Mouse (Mus musculus) heart, postnatal 0 days (tissue): ENCODE measurements at regions not wholly inside any gene's neighbourhood (a gene's known extent, or its start where the extent isn't known, plus 50 kb on each side); places are given as distances from the start of the nearest gene placed in this dataset.
A peak's percentile ranks its signal among the peaks of the same experiment; 100 is the strongest.

ENCODE experiments used
- ATAC-seq: fragments of 200-750 bp; cut with Nextera tagmentation; 2 replicates; pipeline ENCODE4 v1.8.0; 2017; ENCODE audit warnings: low read depth, moderate number of reproducible peaks, moderate library complexity; ENCODE audit not compliant: insufficient read depth
- DNase-seq: peaks from one replicate; pipeline ENCODE4 v3.0.0-alpha.2; 2016; ENCODE audit warnings: low spot score
- H3K27ac ChIP-seq: fragments of 300-500 bp; sonication (generic); 2 replicates; pipeline ENCODE4 v1.5.1; 2014; ENCODE audit warnings: low read depth, mild to moderate bottlenecking
- H3K27me3 ChIP-seq: fragments of 300-500 bp; sonication (generic); 2 replicates; pipeline ENCODE4 v1.6.1; 2014; ENCODE audit warnings: low read length, mixed read lengths; ENCODE audit not compliant: control insufficient read depth, insufficient read depth
- H3K36me3 ChIP-seq: fragments of 300-500 bp; sonication (generic); replicated peaks from 2 replicates; pipeline ENCODE4 v1.6.1; 2014; ENCODE audit warnings: low read length, mixed read lengths; ENCODE audit not compliant: control insufficient read depth, insufficient read depth
- H3K4me1 ChIP-seq: fragments of 300-500 bp; sonication (generic); 2 replicates; pipeline ENCODE4 v1.6.1; 2014; ENCODE audit warnings: antibody characterized with exemption; ENCODE audit not compliant: control insufficient read depth, insufficient read depth
- H3K4me2 ChIP-seq: fragments of 300-500 bp; sonication (generic); 2 replicates; pipeline ENCODE4 v1.6.1; 2014; ENCODE audit warnings: low read depth, mild to moderate bottlenecking, low read length, moderate library complexity
- H3K4me3 ChIP-seq: fragments of 300-500 bp; sonication (generic); 2 replicates; pipeline ENCODE4 v1.5.1; 2014; ENCODE audit warnings: low read depth, low read length
- H3K9ac ChIP-seq: fragments of 300-500 bp; sonication (generic); replicated peaks from 2 replicates; pipeline ENCODE4 v1.6.1; 2014; ENCODE audit warnings: low read depth, low read length, mixed read lengths
- H3K9me3 ChIP-seq: fragments of 300-500 bp; sonication (generic); replicated peaks from 2 replicates; pipeline ENCODE4 v1.6.1; 2016; ENCODE audit warnings: low read length; ENCODE audit not compliant: control insufficient read depth
- CTCF ChIP-seq: IDR thresholded peaks from 2 replicates; pipeline ENCODE4 v1.5.1; 2016; ENCODE audit warnings: antibody characterized with exemption, control low read depth, low read depth
- EP300 ChIP-seq: IDR thresholded peaks from 2 replicates; pipeline ENCODE4 v1.6.1; 2016; ENCODE audit warnings: antibody characterized with exemption, low read depth
- WGBS: fragments of 180-500 bp; shearing (Covaris S2); extraction: QIAGEN DNeasy Blood & Tissue Kit; methylation state at CpG from one replicate; pipeline ENCODE4 v1.1.7; 2014; 5-methylcytosine and 5-hydroxymethylcytosine counted together

DNA sequence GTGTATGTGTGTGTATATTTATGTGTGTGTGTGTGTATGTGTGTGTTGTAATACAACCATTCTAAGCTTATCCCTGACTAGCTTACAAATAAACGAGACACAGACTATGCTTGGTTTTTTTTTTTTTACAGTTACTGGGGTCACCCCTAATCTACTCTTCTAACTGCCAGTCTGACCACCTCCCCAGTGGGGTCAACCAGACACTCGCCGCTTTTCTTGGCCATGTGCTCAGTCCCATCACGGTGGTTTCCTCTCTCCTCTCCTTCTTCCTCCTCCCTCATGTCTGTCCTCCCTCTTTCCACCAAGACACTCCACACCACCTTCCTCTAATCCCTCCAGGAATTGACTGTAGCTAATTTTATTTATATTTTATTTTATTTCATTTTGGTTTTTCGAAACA, 155.0 kb upstream of the Jmjd1c start:
- no peak for ATAC-seq
- Histone ChIP-seq H3K4me2 (no peak overlapping the region), H3K9me3 (no peaks in the 10 kb centered on the region), H3K27ac (no peak overlapping the region), H3K9ac (no peak overlapping the region), H3K27me3 (no peaks in the 10 kb centered on the region), H3K36me3 (no peaks in the 10 kb centered on the region), H3K4me3 (no peak overlapping the region), H3K4me1 (no peaks in the 10 kb centered on the region)
- DNase-seq: no peak
- TF ChIP-seq CTCF: no peak
- TF ChIP-seq EP300: no peak
- 71% methylated on average over 5 of the region's 5 CpGs for WGBS

DNA sequence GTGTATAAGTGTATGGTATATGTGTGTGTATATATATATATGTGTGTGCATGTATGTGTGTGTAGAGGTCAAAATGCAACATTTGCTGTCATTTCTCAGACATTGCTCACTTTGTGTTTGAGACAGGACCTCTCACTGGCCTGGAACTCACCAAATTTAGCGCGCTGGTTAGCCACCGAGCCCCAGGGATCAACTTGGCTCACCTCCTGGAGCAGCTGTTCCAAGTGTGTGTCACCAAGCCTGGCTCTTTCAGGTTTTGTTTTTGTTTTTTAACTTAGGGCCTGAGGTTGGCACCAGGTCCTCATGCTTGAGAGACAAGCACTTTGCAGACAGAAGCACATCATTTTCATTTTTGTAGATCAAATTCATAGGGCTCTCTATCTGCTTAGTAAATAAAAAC, 154.0 kb upstream of the Jmjd1c start:
- Histone ChIP-seq H3K9ac (no peak overlapping the region), H3K9me3 (0 out of 2 replicates have a peak, but pooled peaks cover 4% of the 10 kb centered on the region), H3K4me1 (no peaks in the 10 kb centered on the region), H3K36me3 (no peaks in the 10 kb centered on the region), H3K27me3 (no peaks in the 10 kb centered on the region), H3K4me3 (no peak overlapping the region), H3K27ac (no peak overlapping the region), H3K4me2 (no peak overlapping the region)
- no peak for TF ChIP-seq EP300
- no peak for TF ChIP-seq CTCF
- 37% methylated on average over 3 of the region's 3 CpGs for WGBS
- no peak for ATAC-seq
- no peak for DNase-seq

DNA sequence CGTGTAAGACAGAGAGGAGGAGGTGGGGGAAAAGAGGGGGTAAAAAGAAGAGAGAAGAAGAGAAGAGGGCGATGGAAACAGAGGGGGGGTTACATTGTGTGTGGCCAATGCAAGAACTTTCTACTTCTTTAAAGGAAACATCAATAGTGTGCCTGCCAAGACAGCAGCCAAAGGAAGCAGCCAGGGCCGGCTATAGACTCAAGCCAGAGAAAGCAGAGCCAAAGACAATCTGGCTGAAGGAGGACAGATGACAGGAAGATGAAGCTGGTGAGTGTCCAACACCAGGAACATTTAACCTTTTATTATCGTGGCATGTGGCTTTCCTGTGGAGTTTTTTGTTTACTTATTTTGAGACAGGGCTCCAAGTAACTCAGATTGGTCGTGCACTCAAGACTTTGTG, 152.1 kb upstream of the Jmjd1c start:
- peak; percentile 66 for ATAC-seq
- Histone ChIP-seq H3K36me3 (no peaks in the 10 kb centered on the region), H3K4me1 (no peaks in the 10 kb centered on the region), H3K9ac (no peak overlapping the region), H3K4me3 (no peak overlapping the region), H3K9me3 (0 out of 2 replicates have a peak, but pooled peaks cover 4% of the 10 kb centered on the region), H3K27ac (0 out of 2 replicates have a peak overlapping the region, but pooled peaks have one; percentile 30), H3K4me2 (no peak overlapping the region), H3K27me3 (no peaks in the 10 kb centered on the region)
- TF ChIP-seq CTCF (no peak), EP300 (no peak)
- DNase-seq: peak; percentile 70
- 42% methylated on average over 5 of the region's 5 CpGs for WGBS

DNA sequence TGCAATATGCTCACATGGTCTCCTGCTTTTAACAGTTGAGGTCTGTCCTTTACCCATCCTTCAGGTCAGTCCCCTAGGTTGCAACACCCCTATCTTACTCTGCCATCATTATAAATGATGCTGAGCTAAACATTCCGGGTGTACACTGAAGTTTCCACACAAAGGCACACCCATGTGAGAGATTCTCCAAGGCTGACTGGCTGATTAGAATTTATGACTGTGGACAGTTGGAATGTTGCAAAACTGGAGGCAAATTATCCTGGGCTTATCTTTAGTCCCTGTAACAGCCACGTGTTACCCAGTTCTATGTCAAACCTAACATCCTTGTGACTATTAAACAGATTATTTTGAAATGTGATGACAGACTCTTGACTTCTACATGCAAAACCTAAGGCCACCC, 149.8 kb upstream of the Jmjd1c start:
- no peak overlapping the region for H3K4me2 ChIP-seq
- no peaks in the 10 kb centered on the region for H3K36me3 ChIP-seq
- H3K9ac ChIP-seq: no peak overlapping the region
- 38% methylated on average over 2 of the region's 2 CpGs for WGBS
- 0 out of 2 replicates have a peak, but pooled peaks cover 4% of the 10 kb centered on the region for H3K9me3 ChIP-seq
- no peak for ATAC-seq
- no peak overlapping the region for H3K27ac ChIP-seq
- no peaks in the 10 kb centered on the region for H3K4me1 ChIP-seq
- no peaks in the 10 kb centered on the region for H3K27me3 ChIP-seq
- TF ChIP-seq CTCF (no peak), EP300 (no peak)
- DNase-seq: no peak
- H3K4me3 ChIP-seq: no peak overlapping the region

DNA sequence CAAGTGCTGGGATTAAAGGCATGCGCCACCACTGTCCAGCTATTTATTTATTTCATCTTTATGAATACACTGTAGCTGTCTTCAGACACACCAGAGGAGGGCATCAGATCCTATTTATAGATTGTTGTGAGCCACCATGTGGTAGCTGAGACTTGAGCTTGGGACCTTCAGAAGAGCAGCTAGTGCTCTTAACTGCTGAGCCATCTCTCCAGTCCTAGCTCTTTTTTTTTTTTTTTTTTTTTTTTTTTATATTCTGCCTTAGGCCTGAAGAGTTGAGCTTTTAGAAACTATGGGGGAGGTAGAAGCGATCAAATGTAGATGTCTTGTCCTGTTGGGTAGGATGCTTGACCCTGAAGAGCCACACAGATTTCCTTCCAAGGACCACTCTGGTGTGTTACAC, 147.6 kb upstream of the Jmjd1c start:
- Histone ChIP-seq H3K27ac (no peak overlapping the region), H3K9me3 (0 out of 2 replicates have a peak, but pooled peaks cover 4% of the 10 kb centered on the region), H3K4me2 (no peak overlapping the region), H3K36me3 (no peaks in the 10 kb centered on the region), H3K4me1 (no peaks in the 10 kb centered on the region), H3K9ac (no peak overlapping the region), H3K27me3 (no peaks in the 10 kb centered on the region), H3K4me3 (no peak overlapping the region)
- WGBS: 94% methylated on average over 2 of the region's 2 CpGs
- no peak for TF ChIP-seq CTCF
- no peak for TF ChIP-seq EP300
- DNase-seq: no peak
- ATAC-seq: no peak

DNA sequence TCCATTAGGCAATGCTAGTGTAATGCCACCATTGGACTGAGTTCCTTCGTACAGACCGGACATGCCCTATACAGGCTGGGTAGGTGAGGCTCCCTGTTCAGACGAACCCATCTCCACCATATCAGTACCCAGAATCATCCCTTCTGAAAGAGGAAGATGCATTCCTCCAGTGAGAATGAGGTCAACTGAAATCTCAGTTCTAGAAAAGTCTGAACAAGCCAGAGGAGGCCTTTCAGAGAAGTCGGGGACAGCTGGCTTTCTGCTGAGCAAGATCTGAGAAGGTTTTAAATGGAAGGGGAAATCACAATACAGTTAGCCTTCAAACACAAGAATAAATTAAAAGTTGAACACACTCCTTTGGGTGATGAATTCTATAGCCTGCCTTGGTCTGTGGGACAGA, 145.5 kb upstream of the Jmjd1c start:
- no peak for DNase-seq
- no peak overlapping the region for H3K4me2 ChIP-seq
- H3K9ac ChIP-seq: no peak overlapping the region
- H3K4me3 ChIP-seq: no peak overlapping the region
- no peak for TF ChIP-seq EP300
- TF ChIP-seq CTCF: no peak
- H3K4me1 ChIP-seq: peaks cover 6% of the 10 kb centered on the region
- WGBS: 89% methylated on average over 4 of the region's 4 CpGs
- 0 out of 2 replicates have a peak, but pooled peaks cover 4% of the 10 kb centered on the region for H3K9me3 ChIP-seq
- no peaks in the 10 kb centered on the region for H3K36me3 ChIP-seq
- H3K27ac ChIP-seq: no peak overlapping the region
- H3K27me3 ChIP-seq: no peaks in the 10 kb centered on the region
- no peak for ATAC-seq
